Mouse (Mus musculus) layer of hippocampus, postnatal 14 days (tissue): ENCODE data around the gene St8sia1. TPM values are rescaled to one million over a fixed set of nuclear protein-coding genes. Genes with fewer than 3 reads are reported as not detected.

Source experiments
- DNase-seq, 2 experiments: peaks; one replicate each; pipeline ENCODE4 v3.0.0; 2021 to 2022; ENCODE audit warnings: low spot score in 2 of 2, mixed read lengths in 1 of 2
- total RNA-seq, 2 experiments: library from RNA; stranded (reverse); gene quantifications; 2 replicates each; pipeline ENCODE4 v1.2.3; 2021

St8sia1 gene
- total RNA-seq, 2 experiments from 2014 or later = 29.7 to 32.2 TPM

DNA sequence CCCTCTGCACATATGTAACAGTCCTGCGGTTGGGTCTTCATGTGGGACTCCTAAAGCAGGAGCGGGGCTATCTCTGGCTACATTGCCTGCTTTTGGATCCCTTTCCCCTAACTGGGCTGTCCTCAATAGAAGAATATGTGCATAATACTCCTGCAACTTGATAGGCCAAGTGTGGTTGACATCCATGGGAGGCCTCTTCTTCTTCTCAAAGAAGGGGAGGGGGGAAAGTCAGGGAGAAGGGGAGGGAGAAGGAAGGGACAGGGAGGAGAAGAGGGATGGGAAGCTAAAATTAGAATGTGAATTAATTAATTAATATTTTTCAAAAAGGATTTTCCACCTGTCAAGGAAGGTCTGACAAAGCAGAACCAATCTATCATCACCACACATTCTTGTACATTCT lies 97.2 kb downstream of the St8sia1 start:
- no peak for DNase-seq

DNA sequence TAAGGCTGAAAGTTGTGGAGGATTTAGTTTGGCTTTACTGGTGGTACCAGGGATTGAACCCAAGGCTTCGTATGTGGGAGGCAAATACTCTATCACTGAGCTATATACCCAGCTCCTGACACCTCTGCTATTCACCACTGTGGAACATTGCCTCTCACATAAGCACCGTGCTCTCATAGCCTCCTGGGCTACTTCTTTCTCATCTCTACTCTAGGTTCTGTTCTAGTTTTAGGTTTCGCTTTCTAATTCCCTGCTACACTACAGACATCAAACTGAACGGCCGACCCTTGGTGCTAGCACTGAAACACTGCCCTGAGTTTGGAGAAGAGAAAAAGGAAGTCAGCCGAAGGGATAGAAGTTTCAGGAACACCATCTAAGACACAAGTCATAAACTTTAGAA lies 99.1 kb downstream of the St8sia1 start:
- DNase-seq = no peak

DNA sequence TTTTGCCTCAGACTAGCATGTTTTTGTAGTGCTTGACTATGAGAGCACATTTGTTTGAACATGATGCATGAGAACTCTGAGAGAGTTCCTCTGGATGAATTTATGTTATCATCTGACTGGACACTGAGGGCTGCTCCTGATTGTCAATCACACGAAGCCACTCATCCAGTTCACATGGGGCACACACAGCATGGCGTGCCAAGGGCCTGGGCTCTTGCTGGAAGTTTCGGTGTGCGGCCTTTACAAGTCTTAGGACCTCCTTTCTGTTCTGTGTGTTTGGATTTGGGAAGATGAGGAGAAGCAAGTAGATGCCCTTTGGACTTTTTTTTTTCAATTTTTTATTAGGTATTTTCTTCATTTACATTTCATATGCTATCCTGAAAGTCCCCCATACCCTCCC lies 100.4 kb downstream of the St8sia1 start:
- no peak for DNase-seq

DNA sequence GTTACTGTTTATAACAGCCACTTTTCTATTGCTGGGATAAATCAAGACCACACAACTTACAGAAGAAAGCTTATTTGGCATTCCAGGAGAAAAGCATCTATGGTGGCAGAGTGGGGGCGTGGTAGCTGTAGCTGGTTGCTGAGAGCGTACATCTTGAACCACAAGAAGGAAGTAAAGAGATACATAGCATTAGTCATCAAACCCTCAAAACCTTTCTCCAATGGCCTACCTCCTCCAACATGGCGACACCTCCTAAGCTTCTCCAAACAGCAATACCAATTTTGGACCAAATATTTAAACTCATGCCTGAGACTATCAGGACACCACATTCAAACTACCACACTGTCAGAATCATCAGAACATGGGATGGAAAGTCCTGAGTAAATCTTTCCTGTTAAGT lies 102.0 kb downstream of the St8sia1 start:
- DNase-seq = no peak

DNA sequence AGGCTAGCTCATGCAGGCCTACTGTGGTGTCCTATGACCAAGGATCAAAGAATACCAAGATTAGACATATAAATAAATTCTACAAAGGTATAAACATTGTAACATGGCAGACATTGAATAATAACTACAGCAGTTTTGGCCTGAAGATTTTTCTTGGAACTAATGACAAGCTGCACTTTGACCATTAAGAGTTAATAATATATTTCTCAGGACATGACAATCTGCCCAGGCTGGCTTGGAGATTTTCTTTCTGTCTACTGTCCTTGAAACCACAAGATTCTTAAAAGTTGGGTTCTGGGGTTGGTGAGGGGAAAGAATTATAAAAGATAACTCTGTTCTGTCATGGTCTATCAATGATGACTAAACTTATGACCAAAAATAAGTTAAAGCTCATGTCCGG lies 103.9 kb downstream of the St8sia1 start:
- no peak for DNase-seq

DNA sequence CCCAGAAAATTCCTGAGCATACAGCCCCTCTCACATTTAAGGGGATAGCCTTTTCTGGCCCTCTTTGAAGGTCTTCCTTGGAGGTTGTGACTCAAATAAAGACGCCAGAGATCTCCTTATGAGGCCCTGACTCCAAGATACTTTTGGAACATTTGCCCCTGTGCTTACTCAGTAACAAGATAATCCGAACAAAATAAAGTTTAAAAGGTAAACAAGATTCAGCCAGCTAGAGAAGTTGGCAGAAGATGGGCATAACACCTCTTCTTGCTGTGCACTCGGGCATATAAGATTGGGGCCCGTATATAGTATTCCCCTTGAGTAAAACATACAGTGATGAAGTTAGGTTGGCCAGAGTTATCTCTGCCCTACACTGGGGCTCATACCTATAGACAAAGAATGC lies 104.3 kb downstream of the St8sia1 start:
- no peak for DNase-seq

DNA sequence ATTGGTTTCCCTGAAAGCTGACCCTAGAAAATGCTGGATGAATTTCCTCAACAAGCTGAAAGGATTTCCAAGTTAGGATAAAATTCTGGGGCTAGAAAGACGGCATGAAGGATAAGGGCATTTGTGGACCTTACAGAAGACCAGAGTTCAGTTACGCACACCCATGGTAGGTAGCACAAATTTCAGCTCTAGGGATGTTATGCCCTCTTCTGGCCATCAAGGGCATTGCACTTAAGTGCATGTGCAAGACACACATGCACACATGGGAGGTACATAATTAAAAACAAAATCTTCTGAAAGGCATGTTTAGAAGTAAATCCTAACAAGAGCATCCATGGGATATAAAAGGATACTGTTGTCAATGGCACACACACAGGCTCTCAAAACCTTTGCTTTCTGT lies 105.3 kb downstream of the St8sia1 start:
- DNase-seq = no peak

DNA sequence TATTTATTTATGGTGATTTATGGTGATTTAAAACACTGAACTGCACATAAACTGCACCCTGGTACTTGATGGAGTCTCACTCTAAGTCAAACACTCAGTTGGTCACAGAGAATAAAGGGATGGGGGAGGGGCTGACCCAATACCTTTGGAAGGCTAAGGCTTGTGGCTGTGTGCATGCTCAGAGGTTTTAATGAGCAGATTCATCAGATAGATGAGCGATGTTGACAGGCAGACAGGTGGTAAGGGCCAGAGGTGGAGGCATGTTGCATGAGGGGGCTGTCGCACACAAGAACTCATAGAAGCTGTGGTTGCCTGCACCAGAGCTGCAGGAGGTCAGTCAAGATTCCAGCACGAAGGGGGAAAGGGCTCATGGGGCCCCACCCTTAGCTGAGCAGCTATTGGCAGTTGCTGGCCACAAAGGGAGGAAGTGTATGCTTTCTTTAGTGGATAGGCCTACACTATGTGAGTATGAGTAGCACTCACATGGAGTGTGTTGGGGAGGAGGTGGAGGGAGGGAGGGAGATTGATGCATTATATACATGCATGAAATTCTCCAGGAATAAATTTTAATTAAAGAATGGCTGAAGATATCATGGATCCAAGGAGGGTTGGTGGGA lies 107.9 kb downstream of the St8sia1 start:
- no peak for DNase-seq

DNA sequence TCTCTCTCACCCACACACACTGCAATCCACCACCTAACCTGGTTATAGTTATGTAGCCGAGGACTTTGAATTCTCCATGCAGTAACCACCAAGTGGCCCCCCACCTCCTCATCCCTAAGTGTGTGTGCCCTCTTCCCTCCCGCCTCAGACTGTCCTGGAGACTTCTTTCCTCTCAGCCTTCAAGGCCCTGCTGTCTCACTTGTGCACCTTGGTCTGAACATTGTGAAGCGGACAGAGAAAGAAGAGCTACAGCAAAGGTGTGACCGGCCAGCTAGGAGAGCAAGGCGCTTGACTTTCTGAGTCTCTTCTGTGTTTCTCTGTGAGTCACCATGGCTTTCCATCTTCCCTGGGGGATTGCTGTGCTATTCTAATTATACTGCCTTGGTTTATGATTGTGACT lies 108.5 kb downstream of the St8sia1 start:
- no peak for DNase-seq

DNA sequence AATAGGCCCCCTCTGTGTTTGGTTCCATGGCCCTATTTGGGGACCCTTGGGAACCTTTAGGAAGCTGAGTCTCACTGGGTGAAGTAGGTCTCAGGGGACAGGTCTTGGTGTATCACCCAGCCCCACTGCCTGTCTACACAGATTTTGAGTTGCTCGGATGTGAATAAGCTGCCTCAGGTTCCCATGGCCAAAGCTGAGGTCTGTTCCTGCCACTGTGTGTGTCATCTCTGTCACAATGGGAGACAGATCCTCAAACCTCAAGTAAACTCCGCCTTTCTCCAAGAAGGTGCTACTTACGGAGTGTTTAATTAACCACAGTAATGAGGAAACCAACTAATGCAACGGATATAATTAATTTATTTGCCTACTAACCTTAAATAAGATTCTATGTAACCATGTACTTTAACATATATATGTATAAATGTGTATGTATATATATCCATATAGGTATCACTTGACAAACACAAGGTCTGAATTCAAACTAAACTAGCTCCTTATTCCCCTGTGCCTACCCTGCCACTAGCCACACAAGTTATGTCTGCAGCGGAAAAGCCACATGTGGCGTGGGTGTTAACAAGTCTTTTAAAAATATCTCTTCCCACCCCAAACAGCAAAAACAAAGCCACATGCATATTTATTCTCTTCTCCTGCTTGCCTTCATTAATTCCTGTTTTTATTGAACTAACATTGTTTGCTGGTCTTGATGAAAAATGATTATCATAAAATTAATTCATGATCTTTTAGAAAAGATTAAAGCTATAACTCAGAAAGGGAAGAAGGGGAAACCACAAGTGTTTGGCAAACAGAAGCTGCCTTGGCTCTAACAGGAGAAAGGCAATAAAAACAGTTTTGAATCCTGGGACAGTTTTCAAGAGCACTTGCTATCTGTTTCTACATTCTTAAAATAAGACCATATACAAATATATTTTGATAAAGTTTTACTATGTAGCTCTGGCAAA lies 111.6 kb downstream of the St8sia1 start:
- peak in 1 of 2 experiments; percentile 22 for DNase-seq

DNA sequence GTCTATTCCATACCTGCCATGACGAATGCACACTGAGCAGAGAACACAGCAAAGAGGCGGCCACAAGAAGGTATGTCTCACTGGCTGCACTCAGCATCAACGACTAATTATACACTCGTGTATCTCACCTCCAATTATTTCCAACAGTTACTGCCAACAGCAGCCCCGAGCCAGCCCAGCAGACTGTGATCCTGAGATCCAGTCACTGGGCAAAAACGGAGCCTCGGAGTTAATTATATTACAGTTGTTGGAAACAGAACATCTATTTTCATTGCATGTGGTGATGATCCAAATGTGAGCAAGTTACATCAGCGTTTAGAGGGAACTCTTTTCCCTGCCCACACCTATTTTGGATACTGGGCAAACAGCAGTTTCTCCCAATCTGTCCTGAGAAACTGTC lies 113.8 kb downstream of the St8sia1 start:
- no peak for DNase-seq

DNA sequence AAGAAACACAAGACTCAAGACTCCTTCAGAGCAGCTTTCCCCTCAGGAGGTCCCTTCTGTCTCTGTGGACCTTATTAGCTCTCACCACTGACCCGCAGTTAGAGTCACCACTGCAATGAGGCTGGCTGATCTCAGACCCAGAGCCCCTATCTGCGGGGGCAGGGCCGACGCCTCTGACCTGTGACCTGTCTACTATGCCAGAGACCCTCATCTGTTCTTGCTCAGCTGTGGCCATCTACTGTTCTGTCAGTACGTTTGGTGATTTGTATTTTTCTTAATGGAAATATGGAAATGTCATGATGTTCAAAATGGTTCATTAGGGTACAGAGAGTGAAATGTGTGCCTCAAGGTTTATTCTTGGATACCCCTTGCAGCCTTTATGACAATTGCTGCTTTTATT lies 114.9 kb downstream of the St8sia1 start:
- DNase-seq = no peak

DNA sequence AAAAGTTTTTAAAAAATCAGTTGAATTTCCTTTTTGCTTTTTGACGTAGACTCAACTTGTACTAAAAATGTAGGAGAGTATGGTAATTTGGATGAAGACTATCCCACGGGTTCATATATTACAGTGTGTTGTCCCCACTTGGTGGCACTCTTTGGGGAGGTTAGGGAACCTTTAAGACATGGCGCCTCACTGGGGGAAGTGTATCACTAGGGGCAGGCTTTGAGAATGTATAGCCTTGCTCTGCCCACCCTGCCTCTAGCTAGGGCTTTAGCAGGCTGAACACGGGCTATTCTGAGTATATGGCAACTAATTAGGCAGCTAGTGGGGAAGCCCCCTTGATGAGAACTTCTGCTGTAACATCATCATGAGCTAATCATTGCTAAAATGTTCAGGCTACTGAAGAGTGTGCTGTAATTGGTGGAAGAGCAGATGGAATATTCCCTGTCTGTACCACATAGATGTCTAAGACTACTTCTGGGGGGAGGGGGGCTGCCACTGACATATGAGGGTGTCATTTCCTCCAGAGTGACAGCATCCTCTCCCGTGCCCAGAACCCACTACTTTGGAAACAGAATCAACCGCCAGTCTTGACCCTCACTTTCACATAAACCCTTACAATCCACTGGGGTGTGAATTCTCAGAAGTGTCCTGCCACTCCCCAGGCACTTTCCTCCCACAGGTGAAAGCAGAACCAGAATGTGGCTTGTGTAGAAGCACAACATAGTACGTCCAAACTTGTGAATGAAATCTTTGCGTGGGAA lies 116.2 kb downstream of the St8sia1 start:
- DNase-seq = no peak

DNA sequence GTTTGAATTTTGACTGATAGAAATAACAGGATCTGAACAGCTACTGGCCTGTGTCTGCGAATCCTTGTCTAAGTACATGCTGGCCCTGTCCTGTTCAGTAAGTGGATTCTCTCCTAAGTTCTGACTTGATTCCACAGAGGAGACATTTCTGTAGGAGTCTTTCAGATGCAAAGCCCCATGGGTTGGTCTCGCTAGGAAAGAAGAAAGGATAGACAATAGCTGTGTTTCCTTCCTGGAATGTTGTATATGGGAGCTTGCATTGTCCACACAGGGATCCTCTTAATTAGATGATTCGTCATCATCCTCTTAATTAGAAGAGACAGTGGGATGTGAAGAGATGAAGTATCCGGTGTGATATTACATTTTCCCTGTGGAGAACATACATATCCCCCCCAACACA lies 117.4 kb downstream of the St8sia1 start:
- DNase-seq = no peak

DNA sequence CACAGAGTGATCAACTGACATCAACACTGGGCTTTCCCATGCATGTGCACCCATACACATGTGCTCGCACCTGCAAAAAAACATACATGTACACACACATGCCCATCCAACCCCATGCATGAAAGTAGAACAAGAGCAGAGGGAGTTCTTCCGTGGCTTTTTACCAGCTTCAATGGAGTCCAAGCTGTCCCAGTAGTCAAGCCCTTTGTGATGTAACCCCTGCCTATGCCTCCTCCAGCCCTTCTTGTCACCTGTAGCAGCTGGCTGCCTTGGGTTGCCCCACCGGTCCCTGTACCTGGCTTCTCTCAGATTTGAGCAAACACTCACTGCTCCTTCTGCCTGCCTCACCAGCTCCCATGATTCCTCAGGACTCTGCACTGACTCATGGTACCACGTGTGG lies 119.2 kb downstream of the St8sia1 start:
- DNase-seq = no peak

DNA sequence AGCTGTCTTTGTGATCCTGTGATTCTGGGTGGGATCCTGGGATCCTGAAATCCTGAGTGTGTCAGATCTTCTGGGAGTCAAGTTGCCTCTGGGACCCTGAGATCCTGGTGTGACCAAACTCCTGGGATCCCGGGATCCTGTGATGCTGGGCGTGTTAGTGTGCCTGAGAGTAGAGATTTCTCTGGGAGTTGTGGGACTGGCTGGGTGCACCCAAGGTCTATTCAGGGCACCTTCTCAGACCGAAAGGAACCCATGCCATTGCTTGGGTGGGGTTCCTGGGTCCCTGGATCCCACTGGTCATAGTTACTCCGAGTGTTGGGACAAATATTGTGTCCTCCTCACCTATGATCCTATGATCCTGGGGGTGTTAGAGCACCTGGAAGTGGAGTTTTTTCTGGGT lies 120.2 kb downstream of the St8sia1 start:
- DNase-seq = no peak

DNA sequence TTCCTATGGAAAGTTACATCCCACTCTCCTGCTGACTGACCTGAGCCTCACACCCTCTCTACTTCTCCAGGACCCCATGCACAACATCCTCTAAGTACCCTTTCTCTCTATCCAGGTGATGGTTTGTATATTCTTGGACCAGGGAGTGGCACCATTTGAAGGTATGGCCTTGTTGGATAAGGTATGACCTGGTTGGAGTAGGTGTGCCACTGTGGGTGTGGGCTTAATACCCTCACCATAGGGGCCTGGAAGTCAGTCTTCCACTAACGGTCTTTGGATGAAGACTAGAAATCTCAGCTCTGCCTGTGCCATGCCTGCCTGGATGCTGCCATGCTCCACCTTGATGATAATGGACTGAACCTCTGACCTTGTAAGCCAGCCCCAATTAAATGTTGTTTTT lies 125.8 kb downstream of the St8sia1 start:
- no peak for DNase-seq

DNA sequence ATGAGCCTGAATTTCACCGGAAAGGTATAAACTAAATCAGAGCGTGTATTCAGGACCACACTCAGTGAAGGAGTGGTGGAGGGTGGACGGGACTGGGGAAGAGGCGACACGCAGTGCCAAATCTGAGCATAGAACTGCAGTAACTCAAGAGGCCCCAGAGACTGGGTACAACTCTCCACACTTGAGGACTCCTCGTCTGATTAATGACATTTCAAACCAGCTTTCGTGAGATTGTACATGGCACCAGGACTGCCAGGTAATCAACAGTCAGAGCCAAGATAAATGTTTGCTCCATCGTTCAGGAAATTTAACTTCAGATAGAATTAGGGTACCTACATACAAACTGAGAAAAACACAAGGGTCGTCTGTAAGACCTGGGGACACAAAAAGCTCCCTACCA lies 126.9 kb downstream of the St8sia1 start:
- DNase-seq = no peak

DNA sequence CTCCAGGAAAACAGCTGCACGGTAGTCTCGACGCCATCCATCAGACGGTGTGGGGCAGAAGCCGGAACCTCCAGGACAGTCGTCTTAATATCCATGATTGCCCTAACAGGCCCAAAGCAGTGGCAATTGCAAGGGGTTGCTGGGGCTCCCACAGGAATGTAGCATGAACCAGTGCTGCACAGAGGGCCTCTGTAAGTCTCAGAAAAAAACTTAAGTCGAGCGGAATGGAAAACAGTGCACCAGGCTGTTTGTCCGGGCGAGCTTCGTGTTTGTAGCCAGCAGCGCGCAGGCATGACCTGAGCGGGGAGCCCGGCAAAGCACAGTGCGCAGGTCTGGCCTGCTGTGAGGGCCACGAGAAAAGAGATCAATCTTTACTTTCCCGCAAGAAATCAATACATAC lies 128.5 kb downstream of the St8sia1 start:
- DNase-seq = no peak

DNA sequence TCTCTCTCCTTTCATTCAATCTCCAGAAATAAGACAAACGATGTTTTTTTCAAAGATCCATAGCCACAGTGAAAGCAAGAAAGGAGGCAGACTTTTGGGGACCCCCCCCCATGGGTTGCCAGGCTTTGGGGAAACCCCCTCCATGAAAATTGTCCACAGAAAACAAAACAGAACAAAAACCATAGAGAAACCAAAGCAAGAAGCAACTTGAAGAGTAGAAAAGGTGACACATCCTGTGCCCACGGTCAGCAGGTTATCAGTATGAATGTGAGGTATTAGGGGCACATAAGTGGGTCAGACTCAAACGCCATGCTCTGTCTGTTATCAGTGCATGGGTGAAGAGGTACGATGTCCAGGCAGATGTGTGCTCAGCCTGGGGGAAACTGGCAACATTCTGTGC lies 129.3 kb downstream of the St8sia1 start:
- no peak for DNase-seq

DNA sequence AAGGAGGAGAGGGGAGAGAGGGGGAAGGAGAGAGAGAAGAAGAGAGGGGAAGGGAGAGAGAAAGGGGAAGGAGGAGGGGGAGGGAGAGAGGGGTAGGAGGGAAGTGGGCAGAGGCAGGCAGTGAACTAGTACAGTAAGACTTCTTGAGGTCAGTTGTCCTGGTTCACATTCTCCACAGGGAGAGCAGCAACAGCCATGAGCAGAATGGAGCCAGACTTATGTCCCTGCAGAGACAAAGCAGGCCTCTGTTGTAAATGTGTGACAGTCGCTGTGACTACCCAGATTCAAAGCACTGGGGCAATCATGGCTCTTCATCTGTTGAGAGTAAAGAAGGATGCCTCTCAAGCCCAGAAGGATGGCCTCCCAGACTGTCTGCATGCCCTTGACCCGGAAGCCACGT lies 132.5 kb downstream of the St8sia1 start:
- DNase-seq = no peak

DNA sequence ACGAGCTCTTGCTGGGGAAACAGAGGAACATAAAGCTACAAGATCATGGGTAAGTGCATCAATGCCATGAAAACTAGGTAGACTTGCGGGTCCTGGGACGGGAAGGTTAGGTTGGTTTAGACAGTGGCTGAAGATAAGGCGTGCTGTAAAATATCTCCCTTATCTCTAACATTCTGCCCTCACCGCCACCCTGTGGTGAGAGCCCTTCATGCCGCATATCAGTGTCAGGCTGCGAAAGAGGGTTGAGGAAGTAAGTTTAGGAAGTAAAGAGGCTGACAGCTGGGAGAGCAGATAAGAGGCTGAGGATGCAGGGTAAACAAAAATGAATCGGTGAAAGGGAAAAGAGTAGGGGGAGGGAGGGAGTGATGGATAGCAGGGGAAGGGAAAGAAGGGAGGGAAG lies 133.0 kb downstream of the St8sia1 start:
- DNase-seq = no peak
